Mouse (Mus musculus) heart, adult 2 months (tissue): ENCODE measurements around the gene Eps8l1. TPM values are rescaled to one million over a fixed set of nuclear protein-coding genes. Genes with fewer than 3 reads are reported as not detected.

ENCODE experiments used
- DNase-seq, 2 experiments: peaks; one replicate each; pipeline ENCODE4 v3.0.0; 2021
- H3K27ac ChIP-seq: fragments of 200-600 bp; 2 replicates; pipeline ENCODE4 v1.8.1; 2022
- H3K27me3 ChIP-seq: fragments of 200-500 bp; 2 replicates; pipeline ENCODE4 v1.6.1; 2012; ENCODE audit warnings: mild to moderate bottlenecking, low read length, inconsistent platforms, mixed read lengths; ENCODE audit not compliant: control insufficient read depth, insufficient read depth
- H3K36me3 ChIP-seq: fragments of 200-500 bp; 2 replicates; pipeline ENCODE4 v1.6.1; 2012; ENCODE audit warnings: low read length, inconsistent platforms; ENCODE audit not compliant: control insufficient read depth, insufficient read depth
- H3K4me1 ChIP-seq: fragments of 200-500 bp; 2 replicates; pipeline ENCODE4 v1.6.1; 2011; ENCODE audit warnings: low read length; ENCODE audit not compliant: control insufficient read depth, insufficient read depth
- H3K4me3 ChIP-seq: fragments of 200-600 bp; 2 replicates; pipeline ENCODE4 v1.8.1; 2022
- H3K79me2 ChIP-seq: fragments of 200-500 bp; replicated peaks from 2 replicates; pipeline ENCODE4 v1.6.1; 2012; ENCODE audit warnings: mild to moderate bottlenecking, inconsistent platforms, low read length, moderate library complexity, mixed read lengths; ENCODE audit not compliant: control insufficient read depth, insufficient read depth
- H3K9ac ChIP-seq: fragments of 200-500 bp; 2 replicates; pipeline ENCODE4 v1.6.1; 2012; ENCODE audit warnings: low read depth, mild to moderate bottlenecking, control low read depth, inconsistent platforms, low read length, mixed read lengths
- CTCF ChIP-seq: fragments of 200-600 bp; IDR thresholded peaks from 2 replicates; pipeline ENCODE4 v1.8.1; 2022; ENCODE audit warnings: antibody characterized with exemption, mild to moderate bottlenecking, moderate library complexity
- EP300 ChIP-seq: fragments of 200-500 bp; IDR thresholded peaks from 2 replicates; pipeline ENCODE4 v1.6.1; 2011; ENCODE audit warnings: low read depth, low read length, control low read depth; ENCODE audit not compliant: insufficient read depth
- POLR2A ChIP-seq: fragments of 200-500 bp; IDR thresholded peaks from 2 replicates; pipeline ENCODE4 v1.6.1; 2011; ENCODE audit warnings: mild to moderate bottlenecking, low read depth, low read length, control low read depth; ENCODE audit not compliant: insufficient read depth
- WGBS: fragments of 180-500 bp; shearing (Covaris S2); methylation state at CpG from one replicate; pipeline ENCODE4 v1.1.7; 2018; 5-methylcytosine and 5-hydroxymethylcytosine counted together
- intact Hi-C: fragments of 180-260 bp; cut with DNase I; formaldehyde crosslinking; loops from one replicate; pipeline ENCODE4 v1.15.1; 2025
- polyA plus RNA-seq: library from polyadenylated mRNA; depleted of rRNA; stranded (reverse); fragments of >200 nt; gene quantifications from 2 replicates; pipeline ENCODE4 v1.2.3, GENCODE M21; 2012
- total RNA-seq, 2 experiments: library from RNA; stranded (reverse); gene quantifications; 2 replicates each; pipeline ENCODE4 v1.2.3; 2021

Gene Eps8l1
- total and polyA plus RNA-seq, 3 experiments = 0.74 to 3.5 (median 3.3) TPM

DNA sequence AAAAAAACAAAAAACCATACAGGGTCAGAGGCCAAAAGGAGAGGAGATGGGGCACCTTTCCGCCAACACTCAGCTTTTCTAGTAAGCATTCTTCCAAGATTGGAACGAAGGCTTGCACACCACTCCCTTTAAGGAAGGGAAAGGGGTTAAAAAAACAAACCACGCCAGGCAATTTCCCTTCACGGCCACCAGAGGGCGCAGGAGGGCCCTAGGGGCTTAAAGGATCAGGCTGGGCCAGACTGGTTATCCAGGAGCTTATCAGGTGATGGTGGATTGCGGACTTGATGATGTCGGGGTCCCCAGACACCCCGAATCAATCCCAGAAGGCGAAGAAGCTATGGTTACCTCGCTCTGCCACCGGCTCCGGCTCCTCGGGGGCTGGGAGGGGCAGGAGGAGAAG is 52.8 kb downstream of the Eps8l1 start:
- H3K36me3 ChIP-seq = no peaks in the 10 kb centered on the region; the same call in 1 of the 2 replicates
- intact Hi-C loops = loop anchor here (5.0 kb wide), 1 partner anchor 36 kb away; no protein-coding TSS in a partner anchor
- no peaks in the 10 kb centered on the region for H3K27me3 ChIP-seq
- peaks cover 11% of the 10 kb centered on the region for H3K4me1 ChIP-seq
- H3K9ac ChIP-seq = no peak overlapping the region
- TF ChIP-seq POLR2A (no peak), EP300 (0 out of 2 replicates have a peak, but pooled peaks have one; percentile 20), CTCF (no peak; the same call in 1 of the 2 replicates)
- no peak overlapping the region for H3K27ac ChIP-seq
- no peak overlapping the region for H3K4me3 ChIP-seq
- 21% methylated on average over 13 of the region's 13 CpGs for WGBS
- no peaks in the 10 kb centered on the region for H3K79me2 ChIP-seq
- DNase-seq = peak; percentile 58 to 66

DNA sequence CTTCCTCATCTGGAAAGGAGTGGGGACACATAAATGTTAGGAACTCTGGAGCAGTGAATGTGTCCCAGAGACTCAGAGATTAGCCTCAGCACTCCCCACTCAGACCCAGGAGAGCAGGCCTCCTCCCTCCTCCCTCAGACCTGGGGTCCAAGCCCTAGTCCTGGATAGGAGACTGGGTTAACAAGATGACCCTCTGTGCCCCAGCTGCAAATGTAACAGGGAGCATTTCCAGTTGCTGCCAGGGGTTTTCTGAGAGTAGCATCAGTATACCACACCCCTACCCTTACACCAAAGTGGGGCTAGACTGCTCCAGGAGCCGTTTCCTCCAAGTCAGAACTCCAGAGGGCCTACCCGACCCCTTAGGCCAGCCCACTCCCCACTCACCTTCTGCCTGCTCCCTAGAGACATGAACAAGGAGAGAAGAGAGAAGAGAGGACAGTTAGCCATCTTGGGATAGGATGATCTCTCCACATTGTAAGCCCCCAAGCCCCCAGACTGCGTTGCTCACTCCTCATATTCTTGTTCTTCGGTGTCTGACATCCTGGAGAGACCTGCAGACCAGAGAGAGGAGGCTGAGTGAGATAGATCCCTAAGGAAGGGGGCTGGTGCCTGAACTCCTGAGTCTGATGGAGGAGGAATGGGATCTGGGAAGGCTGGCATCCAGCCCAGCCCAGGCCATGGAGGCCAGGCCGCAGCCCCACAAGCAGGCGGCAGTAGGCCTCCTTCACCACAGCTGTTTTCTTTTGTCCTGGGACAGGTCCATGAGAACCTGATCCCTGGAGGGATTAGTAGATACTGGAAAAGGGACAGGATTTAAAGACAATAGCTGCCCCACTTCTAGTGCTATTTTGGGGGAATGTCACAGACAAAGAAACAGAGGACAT is 53.6 kb downstream of the Eps8l1 start:
- TF ChIP-seq EP300 (no peak), CTCF (no peak), POLR2A (no peak)
- intact Hi-C loops = loop anchor here (5.0 kb wide), 1 partner anchor 37 kb away; no protein-coding TSS in a partner anchor
- no peaks in the 10 kb centered on the region; the same call in 1 of the 2 replicates for H3K36me3 ChIP-seq
- H3K27ac ChIP-seq = peak overlapping the region; percentile 12; the same call in 1 of the 2 replicates
- 38% methylated on average over 6 of the region's 6 CpGs for WGBS
- H3K4me3 ChIP-seq = no peak overlapping the region
- peaks cover 12% of the 10 kb centered on the region for H3K4me1 ChIP-seq
- no peaks in the 10 kb centered on the region for H3K27me3 ChIP-seq
- DNase-seq = no peak
- H3K9ac ChIP-seq = peak overlapping the region; percentile 39; the same call in 1 of the 2 replicates
- H3K79me2 ChIP-seq = no peaks in the 10 kb centered on the region

DNA sequence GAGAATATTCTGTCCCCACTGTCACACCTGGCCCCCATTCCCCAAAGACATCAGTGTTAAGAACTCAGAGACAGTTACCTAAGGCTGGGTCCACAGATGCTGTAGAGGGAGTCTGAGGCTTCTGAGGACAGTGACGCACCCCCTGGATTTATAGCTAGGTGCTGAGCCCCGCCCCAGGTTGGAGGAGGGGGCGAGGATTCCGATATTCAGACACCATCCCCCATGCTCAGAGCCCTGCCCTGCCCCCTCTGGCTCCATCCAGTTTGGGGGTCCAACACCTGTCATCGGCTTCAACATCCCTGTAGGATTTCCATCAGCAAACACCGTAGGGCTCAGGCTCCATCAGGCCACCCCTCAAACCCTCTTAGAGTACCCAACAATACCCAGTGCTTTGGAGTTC is 55.4 kb downstream of the Eps8l1 start:
- H3K27me3 ChIP-seq = no peaks in the 10 kb centered on the region
- peak overlapping the region; percentile 31 for H3K27ac ChIP-seq
- no peak overlapping the region for H3K9ac ChIP-seq
- no peak for DNase-seq
- no peaks in the 10 kb centered on the region for H3K79me2 ChIP-seq
- 58% methylated on average over 6 of the region's 6 CpGs for WGBS
- H3K4me3 ChIP-seq = no peak overlapping the region
- peaks cover 10% of the 10 kb centered on the region for H3K4me1 ChIP-seq
- 0 out of 2 replicates have a peak, but pooled peaks have one; percentile 18 for TF ChIP-seq EP300
- TF ChIP-seq POLR2A = peak; percentile 88
- TF ChIP-seq CTCF = no peak
- no peaks in the 10 kb centered on the region; the same call in 1 of the 2 replicates for H3K36me3 ChIP-seq
- intact Hi-C loops = no loop called here

DNA sequence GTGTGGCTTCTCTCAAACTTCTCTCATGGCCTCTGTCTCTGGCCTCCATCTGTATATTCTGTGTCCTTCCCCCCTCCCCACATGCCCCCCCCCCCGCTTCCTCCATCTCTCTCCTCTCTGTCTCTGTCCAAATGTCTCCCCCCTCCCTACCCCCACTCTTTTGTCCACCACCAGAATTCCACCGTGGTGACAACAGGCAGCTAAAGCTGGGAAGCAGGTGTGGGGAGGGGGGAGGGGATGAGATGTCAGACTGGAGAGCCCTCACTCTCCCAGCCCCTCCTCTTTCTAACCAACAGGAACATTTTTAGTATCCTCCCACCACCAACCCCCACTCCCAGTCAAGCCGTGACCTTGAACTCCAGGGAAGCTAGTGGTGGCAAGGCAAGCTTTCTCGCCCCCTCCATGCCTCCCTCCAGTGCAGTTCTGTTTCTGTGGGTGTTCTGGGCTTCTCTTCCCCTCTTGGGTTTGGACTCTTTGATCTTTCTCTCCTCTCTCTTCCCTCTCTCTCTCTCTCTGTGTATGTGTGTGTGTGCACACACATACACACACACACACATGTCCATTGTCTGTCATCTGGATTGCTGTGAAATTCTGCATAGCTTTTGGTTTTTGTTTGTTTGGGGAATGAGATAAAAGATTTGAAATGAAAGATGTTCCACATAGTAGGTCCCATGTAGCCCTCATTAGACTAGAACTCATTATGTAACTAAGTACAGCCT is 56.0 kb downstream of the Eps8l1 start, which contains the start of gene Tnnt1:
TSS of gene Tnnt1 (minus strand) at position 51 of the 719 bp plus-strand sequence.
- H3K9ac ChIP-seq = peak within 1 kb of the TSS; percentile 22; the same call in 1 of the 2 replicates
- intact Hi-C loops = no loop called here

DNA sequence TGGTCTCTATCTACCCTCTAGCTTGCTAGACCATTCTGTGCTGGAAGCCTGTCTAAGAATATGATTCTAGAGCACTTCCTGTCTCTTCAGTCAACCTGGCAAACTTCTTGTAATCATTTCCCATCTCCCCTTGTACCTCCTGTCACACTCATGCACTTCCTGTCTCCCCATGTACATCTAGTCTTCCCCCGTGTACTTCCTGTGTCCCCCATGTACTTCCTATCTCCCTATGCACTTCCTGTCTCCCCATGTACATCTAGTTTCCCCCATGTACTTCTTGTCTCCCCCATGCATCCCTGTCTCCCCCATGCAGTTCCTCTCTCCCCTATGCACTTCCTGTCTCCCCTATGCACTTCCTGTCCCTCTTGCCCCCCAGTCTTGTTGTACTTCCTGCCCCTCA is 58.0 kb downstream of the Eps8l1 start:
- peak overlapping the region; percentile 44 for H3K4me3 ChIP-seq
- no peak for DNase-seq
- H3K9ac ChIP-seq = peak overlapping the region; percentile 25

More for the DNA sequence above, 56.0 kb downstream of the Eps8l1 start, which contains the start of gene Tnnt1:
- peak; percentile 51 to 64 for DNase-seq
- no peaks in the 10 kb centered on the region for H3K79me2 ChIP-seq
- no peaks in the 10 kb centered on the region for H3K27me3 ChIP-seq
- TF ChIP-seq POLR2A (peak; percentile 86), CTCF (no peak), EP300 (peak; percentile 91; the same call in 1 of the 2 replicates)
- H3K4me1 ChIP-seq = peaks cover 8% of the 10 kb centered on the region
- H3K4me3 ChIP-seq = no peak within 1 kb of the TSS
- H3K36me3 ChIP-seq = no peaks in the 10 kb centered on the region; the same call in 1 of the 2 replicates
- H3K27ac ChIP-seq = peak within 1 kb of the TSS; percentile 53
- 30% methylated on average over 4 of the region's 4 CpGs for WGBS

More for the DNA sequence above, 58.0 kb downstream of the Eps8l1 start:
- intact Hi-C loops = no loop called here
- 13% methylated on average over 1 of the region's 1 CpGs for WGBS
- Histone ChIP-seq H3K36me3 (no peaks in the 10 kb centered on the region), H3K27ac (no peak overlapping the region; the same call in 1 of the 2 replicates), H3K27me3 (no peaks in the 10 kb centered on the region), H3K4me1 (peaks cover 4% of the 10 kb centered on the region; the same call in 1 of the 2 replicates), H3K79me2 (no peaks in the 10 kb centered on the region)
- TF ChIP-seq POLR2A (no peak; the same call in 1 of the 2 replicates), EP300 (0 out of 2 replicates have a peak, but pooled peaks have one; percentile 33), CTCF (no peak)
